13 mouse cellular contexts compared by ENCODE assay signal in genomic region chr9:101555011-101555673, GRCm38 (mm10).
DNase-seq lines count a peak whose midpoint lies in the region; ATAC-seq and TF ChIP-seq lines count a peak whose summit lies in the region.
"Had no signal": no experiment of that assay in that cellular context is flagged by ENCODE, and none has a peak within 500 bp of the region (broad histone marks: within the 10 kb centered on the region; RNA-seq: fewer than 3 reads in every experiment).

No protein-coding gene starts in this region.

- no peaks in the 10 kb centered on the region for H3K36me3 ChIP-seq in hindbrain, embryonic 10.5 days
- H3K36me3 ChIP-seq in hindbrain, embryonic 14.5 days (replicated peaks; ENCODE audit: control insufficient read depth, insufficient read depth): no peaks in the 10 kb centered on the region
- no peaks in the 10 kb centered on the region for H3K36me3 ChIP-seq in stomach, embryonic 14.5 days (ENCODE audit: control insufficient read depth, insufficient read depth, low read length)
- no peaks in the 10 kb centered on the region for H3K36me3 ChIP-seq in stomach, postnatal 0 days (ENCODE audit: control insufficient read depth, insufficient read depth, low read length)
- H3K36me3 ChIP-seq in lung, postnatal 0 days (ENCODE audit: insufficient read depth, low read length): no peaks in the 10 kb centered on the region
- no peaks in the 10 kb centered on the region for H3K36me3 ChIP-seq in forebrain, embryonic 16.5 days (ENCODE audit: control insufficient read depth, insufficient read depth)
- H3K36me3 ChIP-seq: forebrain, embryonic 12.5 days; G1E; midbrain, embryonic 12.5 days had no signal

- TF ChIP-seq CTCF in stomach, postnatal 0 days (IDR thresholded peaks at IDR 0.05; ENCODE audit: low read depth): no peak
- no peak for TF ChIP-seq CTCF in lung, postnatal 0 days (IDR thresholded peaks at IDR 0.05)

- H3K4me3 ChIP-seq in hindbrain, embryonic 10.5 days: no peak overlapping the region
- no peak overlapping the region for H3K4me3 ChIP-seq in hindbrain, embryonic 14.5 days (replicated peaks; ENCODE audit: low read length)
- no peak overlapping the region for H3K4me3 ChIP-seq in stomach, embryonic 14.5 days (ENCODE audit: low read depth, low read length)
- H3K4me3 ChIP-seq in stomach, postnatal 0 days (ENCODE audit: low read depth, low read length): no peak overlapping the region
- no peak overlapping the region for H3K4me3 ChIP-seq in lung, postnatal 0 days (ENCODE audit: low read depth, low read length)
- no peak overlapping the region for H3K4me3 ChIP-seq in forebrain, embryonic 16.5 days (replicated peaks; ENCODE audit: low read length)
- H3K4me3 ChIP-seq: forebrain, embryonic 12.5 days; midbrain, embryonic 12.5 days had no signal

- no peak overlapping the region for H3K27ac ChIP-seq in hindbrain, embryonic 10.5 days
- H3K27ac ChIP-seq in hindbrain, embryonic 14.5 days: no peak overlapping the region
- peak overlapping the region; percentile 15; the same call in 1 of the 2 replicates for H3K27ac ChIP-seq in stomach, embryonic 14.5 days (ENCODE audit: low read length)
- no peak overlapping the region for H3K27ac ChIP-seq in stomach, postnatal 0 days (replicated peaks)
- no peak overlapping the region for H3K27ac ChIP-seq in lung, postnatal 0 days (ENCODE audit: low read length)
- no peak overlapping the region for H3K27ac ChIP-seq in forebrain, embryonic 16.5 days (ENCODE audit: low read length)
- H3K27ac ChIP-seq: forebrain, embryonic 12.5 days; midbrain, embryonic 12.5 days had no signal

- no peak overlapping the region for H3K4me2 ChIP-seq in hindbrain, embryonic 14.5 days (replicated peaks)
- H3K4me2 ChIP-seq in stomach, embryonic 14.5 days (replicated peaks; ENCODE audit: low read depth, low read length): no peak overlapping the region
- no peak overlapping the region for H3K4me2 ChIP-seq in stomach, postnatal 0 days (replicated peaks; ENCODE audit: low read depth)
- no peak overlapping the region for H3K4me2 ChIP-seq in lung, postnatal 0 days (replicated peaks; ENCODE audit: low read depth, low read length)
- no peak overlapping the region for H3K4me2 ChIP-seq in forebrain, embryonic 16.5 days (ENCODE audit: low read length)
- H3K4me2 ChIP-seq: forebrain, embryonic 12.5 days; midbrain, embryonic 12.5 days had no signal

- H3K4me1 ChIP-seq in hindbrain, embryonic 10.5 days (replicated peaks): peaks cover 13% of the 10 kb centered on the region
- no peaks in the 10 kb centered on the region; the same call in 1 of the 2 replicates for H3K4me1 ChIP-seq in hindbrain, embryonic 14.5 days (replicated peaks; ENCODE audit: control insufficient read depth, insufficient read depth, low read length)
- H3K4me1 ChIP-seq in stomach, embryonic 14.5 days (ENCODE audit: control insufficient read depth, insufficient read depth, low read length): 0 out of 2 replicates have a peak, but pooled peaks cover 3% of the 10 kb centered on the region
- H3K4me1 ChIP-seq in stomach, postnatal 0 days (replicated peaks; ENCODE audit: control insufficient read depth, insufficient read depth): no peaks in the 10 kb centered on the region
- no peaks in the 10 kb centered on the region for H3K4me1 ChIP-seq in lung, postnatal 0 days (ENCODE audit: insufficient read depth, low read depth, low read length)
- H3K4me1 ChIP-seq in forebrain, embryonic 16.5 days (replicated peaks; ENCODE audit: control insufficient read depth, insufficient read depth, low read length): no peaks in the 10 kb centered on the region
- H3K4me1 ChIP-seq: midbrain, embryonic 12.5 days had no signal

- DNase-seq in hindbrain, embryonic 10.5 days (ENCODE audit: low spot score): peak; percentile 32
- DNase-seq in hindbrain, embryonic 14.5 days (ENCODE audit: low spot score): no peak
- DNase-seq in stomach, postnatal 0 days (ENCODE audit: low spot score): no peak
- peak; percentile 70 for DNase-seq in lung, postnatal 0 days (ENCODE audit: low spot score)
- no peak for DNase-seq in right cerebral cortex, adult 2 months (ENCODE audit: low spot score in 2 of 2)
- no peak for DNase-seq in left cerebral cortex, adult 8-10 months (ENCODE audit: low spot score in 2 of 2)
- DNase-seq: gastrocnemius, postnatal 14 days; heart, postnatal 14 days had no signal

- H3K27me3 ChIP-seq in hindbrain, embryonic 10.5 days (ENCODE audit: insufficient read depth, poor library complexity, severe bottlenecking): no peaks in the 10 kb centered on the region
- no peaks in the 10 kb centered on the region for H3K27me3 ChIP-seq in hindbrain, embryonic 14.5 days (ENCODE audit: control insufficient read depth, insufficient read depth, low read length)
- no peaks in the 10 kb centered on the region for H3K27me3 ChIP-seq in stomach, embryonic 14.5 days (ENCODE audit: control insufficient read depth, insufficient read depth, low read length)
- no peaks in the 10 kb centered on the region for H3K27me3 ChIP-seq in stomach, postnatal 0 days (ENCODE audit: control insufficient read depth, insufficient read depth, low read length)
- H3K27me3 ChIP-seq in lung, postnatal 0 days (replicated peaks; ENCODE audit: insufficient read depth, low read length): no peaks in the 10 kb centered on the region
- H3K27me3 ChIP-seq in forebrain, embryonic 16.5 days (replicated peaks; ENCODE audit: control insufficient read depth, insufficient read depth, low read length): no peaks in the 10 kb centered on the region
- H3K27me3 ChIP-seq: forebrain, embryonic 12.5 days; midbrain, embryonic 12.5 days had no signal

- ATAC-seq in hindbrain, embryonic 14.5 days (ENCODE audit: low FRiP score): no peak
- peak; percentile 61; the same call in 1 of the 2 replicates for ATAC-seq in stomach, embryonic 14.5 days (ENCODE audit: insufficient number of reproducible peaks, insufficient read depth, low FRiP score, low read depth)
- ATAC-seq in stomach, postnatal 0 days (ENCODE audit: low FRiP score, low TSS enrichment): no peak; the same call in 1 of the 2 replicates
- peak; percentile 91 for ATAC-seq in lung, postnatal 0 days
- no peak for ATAC-seq in forebrain, embryonic 16.5 days

- no peak for TF ChIP-seq EP300 in stomach, postnatal 0 days (optimal IDR thresholded peaks at IDR 0.05)
- TF ChIP-seq EP300 in lung, postnatal 0 days (IDR thresholded peaks at IDR 0.05): peak; percentile 39

- H3K9me3 ChIP-seq in hindbrain, embryonic 10.5 days: no peaks in the 10 kb centered on the region
- H3K9me3 ChIP-seq in hindbrain, embryonic 14.5 days (ENCODE audit: control insufficient read depth, low read length): no peaks in the 10 kb centered on the region
- H3K9me3 ChIP-seq in stomach, embryonic 14.5 days (ENCODE audit: control insufficient read depth, low read depth, low read length): no peaks in the 10 kb centered on the region
- H3K9me3 ChIP-seq in stomach, postnatal 0 days (ENCODE audit: control insufficient read depth, low read length): peaks cover 2% of the 10 kb centered on the region; the same call in 1 of the 2 replicates
- H3K9me3 ChIP-seq in lung, postnatal 0 days (ENCODE audit: low read length): no peaks in the 10 kb centered on the region
- no peaks in the 10 kb centered on the region for H3K9me3 ChIP-seq in forebrain, embryonic 16.5 days (ENCODE audit: control insufficient read depth, low read length)
- H3K9me3 ChIP-seq: forebrain, embryonic 12.5 days; midbrain, embryonic 12.5 days had no signal

- 42% methylated on average over 5 of the region's 5 CpGs for WGBS in hindbrain, embryonic 10.5 days
- WGBS in hindbrain, embryonic 14.5 days: 40% methylated on average over 5 of the region's 5 CpGs
- 20% methylated on average over 5 of the region's 5 CpGs for WGBS in stomach, embryonic 14.5 days
- WGBS in stomach, postnatal 0 days: 27% methylated on average over 5 of the region's 5 CpGs
- whole genome bisulfite sequencing in lung, postnatal 0 days: 21% methylated on average over 5 of the region's 5 CpGs
- WGBS in forebrain, embryonic 16.5 days: 72% methylated on average over 5 of the region's 5 CpGs

- no peak overlapping the region for H3K9ac ChIP-seq in hindbrain, embryonic 14.5 days
- H3K9ac ChIP-seq in stomach, embryonic 14.5 days (replicated peaks; ENCODE audit: low read depth, low read length): no peak overlapping the region
- H3K9ac ChIP-seq in stomach, postnatal 0 days (ENCODE audit: low read length): no peak overlapping the region
- no peak overlapping the region for H3K9ac ChIP-seq in lung, postnatal 0 days (replicated peaks; ENCODE audit: low read depth)
- H3K9ac ChIP-seq in forebrain, embryonic 16.5 days (replicated peaks; ENCODE audit: low read depth, low read length): no peak overlapping the region
- H3K9ac ChIP-seq: forebrain, embryonic 12.5 days; midbrain, embryonic 12.5 days had no signal

Comparison
In these comparisons a context has a peak if more than half of its experiments do, and no peak if none do; other contexts are left out.
1. DNase-seq: peak in hindbrain, embryonic 10.5 days (single experiment) and lung, postnatal 0 days (single experiment); none in hindbrain, embryonic 14.5 days (single experiment), stomach, postnatal 0 days (single experiment), right cerebral cortex, adult 2 months (0 of 2) and left cerebral cortex, adult 8-10 months (0 of 2).
2. ATAC-seq: peak in stomach, embryonic 14.5 days (single experiment) and lung, postnatal 0 days (single experiment); none in hindbrain, embryonic 14.5 days (single experiment), stomach, postnatal 0 days (single experiment) and forebrain, embryonic 16.5 days (single experiment).